Mouse (Mus musculus) ES-CJ7 (cell line): ENCODE results near the gene Csrnp1.
A peak's percentile ranks its signal among the peaks of the same experiment; 100 is the strongest.

Experiments used
- DNase-seq: peaks from one replicate; pipeline ENCODE4 v3.0.0; 2011; ENCODE audit warnings: low read depth, low spot score

The Csrnp1 gene

GRCm38 (mm10) chr9:120002893-120003292 lies 18.4 kb upstream of the Csrnp1 start:
- DNase-seq, result peak; percentile 47

- DNase-seq, result peak; percentile 95
Observed at GRCm38 (mm10) chr9:120001945-120002725, 17.7 kb upstream of the Csrnp1 start.

- no peak for DNase-seq
Observed at GRCm38 (mm10) chr9:120000761-120001160, 16.3 kb upstream of the Csrnp1 start.

- DNase-seq, result no peak
Observed at GRCm38 (mm10) chr9:119999636-120000035, 15.2 kb upstream of the Csrnp1 start.

- DNase-seq, result no peak
Observed at GRCm38 (mm10) chr9:119998776-119999175, 14.3 kb upstream of the Csrnp1 start.

GRCm38 (mm10) chr9:119996080-119996479 lies 11.6 kb upstream of the Csrnp1 start:
- no peak for DNase-seq

GRCm38 (mm10) chr9:119994207-119994606 lies 9.7 kb upstream of the Csrnp1 start:
- DNase-seq, result no peak

- no peak for DNase-seq
Observed at GRCm38 (mm10) chr9:119993092-119993844, 8.8 kb upstream of the Csrnp1 start.

- DNase-seq, result peak; percentile 76
Observed at GRCm38 (mm10) chr9:119991310-119991709, 6.9 kb upstream of the Csrnp1 start.

- peak; percentile 93 for DNase-seq
Observed at GRCm38 (mm10) chr9:119988304-119988703, 3.8 kb upstream of the Csrnp1 start.

- DNase-seq, result no peak
Observed at GRCm38 (mm10) chr9:119985881-119986574, 1.6 kb upstream of the Csrnp1 start.

- DNase-seq, result peak; percentile 77
Observed at GRCm38 (mm10) chr9:119983585-119984535, 598 bp downstream of the Csrnp1 start.

GRCm38 (mm10) chr9:119982956-119983551 lies 1.4 kb downstream of the Csrnp1 start:
- DNase-seq, result no peak

GRCm38 (mm10) chr9:119982241-119982811 lies 2.1 kb downstream of the Csrnp1 start:
- DNase-seq, result peak; percentile 76

- peak; percentile 87 for DNase-seq
Observed at GRCm38 (mm10) chr9:119981183-119982179, 3.0 kb downstream of the Csrnp1 start.

- DNase-seq, result no peak
Observed at GRCm38 (mm10) chr9:119980770-119981182, 3.7 kb downstream of the Csrnp1 start.

- DNase-seq, result no peak
Observed at GRCm38 (mm10) chr9:119979749-119980148, 4.7 kb downstream of the Csrnp1 start.

GRCm38 (mm10) chr9:119978811-119979441 lies 5.5 kb downstream of the Csrnp1 start:
- DNase-seq, result no peak
